Mouse (Mus musculus): ENCODE measurements around the gene Kmt2c. TPM values are rescaled to one million over a fixed set of nuclear protein-coding genes. Genes with fewer than 3 reads are reported as not detected.
A peak's percentile ranks its signal among the peaks of the same experiment; 100 is the strongest.

Kmt2c gene
- polyA plus RNA-seq, 1 experiment from 2014 or later = 16.9 TPM

GRCm38 (mm10) chr5:25532256-25533147 lies 33.9 kb upstream of the Kmt2c start:
- ATAC-seq (ENCODE audit: insufficient number of reproducible peaks, insufficient read depth, low FRiP score, low TSS enrichment, low read depth) = no peak
- H3K36me3 ChIP-seq = no peaks in the 10 kb centered on the region
- no peak overlapping the region for H3K4me3 ChIP-seq (replicated peaks)
- 0 out of 2 replicates have a peak, but pooled peaks cover 6% of the 10 kb centered on the region for H3K9me3 ChIP-seq
- H3K27me3 ChIP-seq = 0 out of 2 replicates have a peak, but pooled peaks cover 3% of the 10 kb centered on the region
- H3K4me1 ChIP-seq (replicated peaks) = peaks cover 5% of the 10 kb centered on the region
- H3K4me2 ChIP-seq = no peak overlapping the region
- no peak overlapping the region for H3K27ac ChIP-seq
- H3K9ac ChIP-seq (replicated peaks) = no peak overlapping the region
- WGBS = 51% methylated on average over 17 of the region's 18 CpGs

- Histone ChIP-seq H3K4me1 (replicated peaks) (peaks cover 11% of the 10 kb centered on the region), H3K9ac (replicated peaks) (no peak overlapping the region), H3K9me3 (no peaks in the 10 kb centered on the region), H3K4me3 (replicated peaks) (peak overlapping the region; percentile 71), H3K4me2 (peak overlapping the region; percentile 65), H3K36me3 (no peaks in the 10 kb centered on the region), H3K27ac (no peak overlapping the region), H3K27me3 (no peaks in the 10 kb centered on the region)
- ATAC-seq (ENCODE audit: insufficient number of reproducible peaks, insufficient read depth, low FRiP score, low TSS enrichment, low read depth) = no peak
- 40% methylated on average over 2 of the region's 2 CpGs for WGBS
These were observed 32.0 kb upstream of the Kmt2c start for GRCm38 (mm10) chr5:25530629-25531028.

GRCm38 (mm10) chr5:25529529-25530421 lies 31.2 kb upstream of the Kmt2c start:
- Histone ChIP-seq H3K27me3 (no peaks in the 10 kb centered on the region), H3K27ac (peak overlapping the region; percentile 92), H3K36me3 (no peaks in the 10 kb centered on the region), H3K4me3 (replicated peaks) (peak overlapping the region; percentile 71), H3K4me2 (peak overlapping the region; percentile 65), H3K4me1 (replicated peaks) (peaks cover 11% of the 10 kb centered on the region), H3K9me3 (no peaks in the 10 kb centered on the region), H3K9ac (replicated peaks) (peak overlapping the region; percentile 67)
- WGBS = under 1% methylated on average over 87 of the region's 87 CpGs
- peak; percentile 100 for ATAC-seq (ENCODE audit: insufficient number of reproducible peaks, insufficient read depth, low FRiP score, low TSS enrichment, low read depth)

GRCm38 (mm10) chr5:25528851-25529528 lies 30.4 kb upstream of the Kmt2c start:
- H3K4me2 ChIP-seq = peak overlapping the region; percentile 65
- no peaks in the 10 kb centered on the region for H3K9me3 ChIP-seq
- peak overlapping the region; percentile 73 for H3K27ac ChIP-seq
- 9% methylated on average over 22 of the region's 22 CpGs for WGBS
- peak; percentile 56; the same call in 1 of the 2 replicates for ATAC-seq (ENCODE audit: insufficient number of reproducible peaks, insufficient read depth, low FRiP score, low TSS enrichment, low read depth)
- H3K4me3 ChIP-seq (replicated peaks) = peak overlapping the region; percentile 71
- no peaks in the 10 kb centered on the region for H3K27me3 ChIP-seq
- H3K9ac ChIP-seq (replicated peaks) = peak overlapping the region; percentile 67
- H3K4me1 ChIP-seq (replicated peaks) = peaks cover 11% of the 10 kb centered on the region
- no peaks in the 10 kb centered on the region for H3K36me3 ChIP-seq

GRCm38 (mm10) chr5:25527971-25528370 lies 29.4 kb upstream of the Kmt2c start:
- no peak overlapping the region for H3K4me3 ChIP-seq (replicated peaks)
- no peak for ATAC-seq (ENCODE audit: insufficient number of reproducible peaks, insufficient read depth, low FRiP score, low TSS enrichment, low read depth)
- no peak overlapping the region for H3K4me2 ChIP-seq
- H3K36me3 ChIP-seq = no peaks in the 10 kb centered on the region
- H3K9me3 ChIP-seq = no peaks in the 10 kb centered on the region
- H3K27ac ChIP-seq = no peak overlapping the region
- WGBS = 62% methylated on average over 1 of the region's 1 CpGs
- H3K27me3 ChIP-seq = no peaks in the 10 kb centered on the region
- no peak overlapping the region for H3K9ac ChIP-seq (replicated peaks)
- peaks cover 11% of the 10 kb centered on the region for H3K4me1 ChIP-seq (replicated peaks)

GRCm38 (mm10) chr5:25526926-25527325 lies 28.3 kb upstream of the Kmt2c start:
- no peaks in the 10 kb centered on the region for H3K9me3 ChIP-seq
- no peak overlapping the region for H3K4me3 ChIP-seq (replicated peaks)
- peaks cover 11% of the 10 kb centered on the region for H3K4me1 ChIP-seq (replicated peaks)
- H3K4me2 ChIP-seq = no peak overlapping the region
- no peak overlapping the region for H3K27ac ChIP-seq
- H3K9ac ChIP-seq (replicated peaks) = no peak overlapping the region
- H3K36me3 ChIP-seq = no peaks in the 10 kb centered on the region
- no peak for ATAC-seq (ENCODE audit: insufficient number of reproducible peaks, insufficient read depth, low FRiP score, low TSS enrichment, low read depth)
- H3K27me3 ChIP-seq = no peaks in the 10 kb centered on the region
- WGBS = 47% methylated on average over 4 of the region's 4 CpGs

- 37% methylated on average over 5 of the region's 5 CpGs for WGBS
- no peak for ATAC-seq (ENCODE audit: insufficient number of reproducible peaks, insufficient read depth, low FRiP score, low TSS enrichment, low read depth)
- Histone ChIP-seq H3K27me3 (no peaks in the 10 kb centered on the region), H3K27ac (no peak overlapping the region), H3K4me3 (replicated peaks) (no peak overlapping the region), H3K4me2 (no peak overlapping the region), H3K36me3 (no peaks in the 10 kb centered on the region), H3K9me3 (no peaks in the 10 kb centered on the region), H3K9ac (replicated peaks) (no peak overlapping the region), H3K4me1 (replicated peaks) (peaks cover 11% of the 10 kb centered on the region)
These were observed 27.5 kb upstream of the Kmt2c start for GRCm38 (mm10) chr5:25526116-25526515.

GRCm38 (mm10) chr5:25521461-25521860 lies 22.9 kb upstream of the Kmt2c start:
- H3K4me3 ChIP-seq (replicated peaks) = no peak overlapping the region
- no peak overlapping the region for H3K27ac ChIP-seq
- H3K36me3 ChIP-seq = no peaks in the 10 kb centered on the region
- no peak overlapping the region for H3K4me2 ChIP-seq
- 78% methylated on average over 5 of the region's 5 CpGs for WGBS
- H3K9ac ChIP-seq (replicated peaks) = no peak overlapping the region
- H3K27me3 ChIP-seq = no peaks in the 10 kb centered on the region
- H3K4me1 ChIP-seq (replicated peaks) = no peaks in the 10 kb centered on the region
- ATAC-seq (ENCODE audit: insufficient number of reproducible peaks, insufficient read depth, low FRiP score, low TSS enrichment, low read depth) = no peak
- no peaks in the 10 kb centered on the region for H3K9me3 ChIP-seq

- ATAC-seq (ENCODE audit: insufficient number of reproducible peaks, insufficient read depth, low FRiP score, low TSS enrichment, low read depth) = no peak
- Histone ChIP-seq H3K4me2 (no peak overlapping the region), H3K4me3 (replicated peaks) (no peak overlapping the region), H3K36me3 (no peaks in the 10 kb centered on the region), H3K4me1 (replicated peaks) (no peaks in the 10 kb centered on the region), H3K27me3 (no peaks in the 10 kb centered on the region), H3K9ac (replicated peaks) (no peak overlapping the region), H3K27ac (no peak overlapping the region), H3K9me3 (no peaks in the 10 kb centered on the region)
- WGBS = 77% methylated on average over 3 of the region's 3 CpGs
These were observed 21.2 kb upstream of the Kmt2c start for GRCm38 (mm10) chr5:25519820-25520219.

GRCm38 (mm10) chr5:25517550-25517949 lies 19.0 kb upstream of the Kmt2c start:
- WGBS = 84% methylated on average over 5 of the region's 5 CpGs
- H3K27me3 ChIP-seq = no peaks in the 10 kb centered on the region
- no peaks in the 10 kb centered on the region for H3K36me3 ChIP-seq
- no peak overlapping the region for H3K4me2 ChIP-seq
- H3K4me3 ChIP-seq (replicated peaks) = no peak overlapping the region
- no peak overlapping the region for H3K27ac ChIP-seq
- no peaks in the 10 kb centered on the region for H3K9me3 ChIP-seq
- ATAC-seq (ENCODE audit: insufficient number of reproducible peaks, insufficient read depth, low FRiP score, low TSS enrichment, low read depth) = no peak
- H3K9ac ChIP-seq (replicated peaks) = no peak overlapping the region
- H3K4me1 ChIP-seq (replicated peaks) = no peaks in the 10 kb centered on the region

All from limb, embryonic 12.5 days (tissue).